Mouse (Mus musculus): ENCODE measurements around the gene Nxt2.
A peak's percentile ranks its signal among the peaks of the same experiment; 100 is the strongest.
"Not testable (repeated sequence)": the region's sequence is repeated elsewhere in the genome, so short reads cannot be mapped to it uniquely, and the experiment has no call there.

Nxt2 gene

DNA sequence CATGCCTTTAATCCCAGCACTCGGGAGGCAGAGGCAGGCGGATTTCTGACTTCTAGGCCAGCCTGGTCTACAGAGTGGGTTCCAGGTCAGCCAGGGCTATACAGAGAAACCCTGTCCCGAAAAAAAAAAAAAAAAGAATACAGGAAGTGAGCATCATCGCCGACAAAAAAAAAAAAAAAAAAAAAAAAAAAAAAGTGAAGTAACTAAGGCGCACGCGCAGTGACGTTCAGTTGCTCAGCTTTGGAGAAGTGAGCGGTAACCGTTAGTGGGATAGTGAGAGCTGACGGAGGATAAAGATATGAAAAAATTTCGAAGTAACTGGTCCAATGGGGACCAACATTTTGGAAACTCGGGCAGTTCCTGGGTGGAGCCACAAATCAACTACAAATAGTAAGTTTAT lies at the start of gene Nxt2:
TSS of gene Nxt2 (plus strand) at position 229 of the 400 bp plus-strand sequence.
- no peak for DNase-seq (ENCODE audit: low spot score)

- DNase-seq (ENCODE audit: low spot score), result no peak
These were observed 49.6 kb upstream of the Nxt2 start for GRCm38 (mm10) chrX:142176981-142177380.

DNA sequence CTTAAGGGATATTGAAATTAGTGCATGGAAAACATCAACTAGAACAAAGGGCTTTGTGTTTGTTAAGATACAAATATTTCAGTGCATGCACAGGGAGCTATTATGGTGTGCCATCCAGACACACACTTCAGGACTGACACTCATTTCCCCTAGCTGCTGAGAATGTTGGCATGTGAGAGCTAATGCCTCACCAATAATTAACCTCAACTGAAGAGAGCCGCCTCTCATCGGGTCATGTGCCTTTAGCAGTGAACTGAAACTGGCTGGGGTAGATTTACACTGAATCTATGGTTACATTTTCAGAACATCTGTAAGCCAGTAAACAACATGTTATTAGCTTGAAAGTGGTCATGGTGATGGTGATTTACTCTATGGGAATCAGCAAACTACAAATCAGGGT lies 44.5 kb upstream of the Nxt2 start:
- DNase-seq (ENCODE audit: low spot score), result no peak

GRCm38 (mm10) chrX:142189023-142189703 lies 37.4 kb upstream of the Nxt2 start:
- peak; percentile 6 for DNase-seq (ENCODE audit: low spot score)

GRCm38 (mm10) chrX:142190355-142190754 lies 36.2 kb upstream of the Nxt2 start:
- no peak for DNase-seq (ENCODE audit: low spot score)

- DNase-seq (ENCODE audit: low spot score), result no peak
These were observed 32.1 kb upstream of the Nxt2 start for GRCm38 (mm10) chrX:142194420-142194819.

GRCm38 (mm10) chrX:142195551-142195950 lies 31.0 kb upstream of the Nxt2 start:
- DNase-seq (ENCODE audit: low spot score), result no peak

DNA sequence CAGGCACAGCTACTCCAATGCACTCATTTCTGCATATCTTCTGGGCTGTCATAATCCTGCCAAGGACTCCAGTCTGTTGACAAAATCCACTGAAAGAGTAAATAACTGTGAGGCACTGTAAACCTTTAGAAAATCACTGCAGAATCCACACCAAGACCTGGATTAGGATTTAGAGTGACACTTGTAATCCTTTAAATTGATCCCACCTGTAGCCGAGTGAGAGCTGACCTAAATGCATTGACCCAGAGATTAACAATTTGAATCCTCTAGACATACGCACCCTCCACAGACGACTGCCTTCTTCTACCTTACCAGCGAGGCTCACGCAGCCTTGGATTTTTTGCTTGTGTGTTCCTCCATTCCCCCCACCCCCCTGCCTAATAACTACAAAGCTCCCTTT lies 29.7 kb upstream of the Nxt2 start, which contains the start of gene Gucy2f:
TSS of gene Gucy2f (minus strand) at position 101 of the 400 bp plus-strand sequence.
- DNase-seq (ENCODE audit: low spot score), result no peak

DNA sequence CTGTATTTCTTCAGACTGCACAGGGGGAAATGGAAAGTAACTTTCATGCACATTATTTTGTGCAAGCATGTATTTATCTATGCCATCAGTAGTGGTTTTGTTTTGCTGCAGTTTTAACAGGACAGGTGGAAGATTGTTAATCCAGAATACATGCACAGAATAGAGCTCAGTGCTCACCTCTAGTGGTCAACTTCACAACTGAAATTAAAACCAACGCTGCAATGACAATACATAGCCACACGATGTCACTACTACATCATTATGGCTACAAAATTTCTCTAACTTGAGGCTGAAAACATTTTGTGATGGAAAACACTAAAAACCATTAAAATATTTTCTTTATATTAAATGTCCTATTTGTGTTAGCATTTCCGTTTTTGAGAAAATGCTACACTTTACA lies 26.3 kb upstream of the Nxt2 start:
- peak; percentile 4 for DNase-seq (ENCODE audit: low spot score)

DNA sequence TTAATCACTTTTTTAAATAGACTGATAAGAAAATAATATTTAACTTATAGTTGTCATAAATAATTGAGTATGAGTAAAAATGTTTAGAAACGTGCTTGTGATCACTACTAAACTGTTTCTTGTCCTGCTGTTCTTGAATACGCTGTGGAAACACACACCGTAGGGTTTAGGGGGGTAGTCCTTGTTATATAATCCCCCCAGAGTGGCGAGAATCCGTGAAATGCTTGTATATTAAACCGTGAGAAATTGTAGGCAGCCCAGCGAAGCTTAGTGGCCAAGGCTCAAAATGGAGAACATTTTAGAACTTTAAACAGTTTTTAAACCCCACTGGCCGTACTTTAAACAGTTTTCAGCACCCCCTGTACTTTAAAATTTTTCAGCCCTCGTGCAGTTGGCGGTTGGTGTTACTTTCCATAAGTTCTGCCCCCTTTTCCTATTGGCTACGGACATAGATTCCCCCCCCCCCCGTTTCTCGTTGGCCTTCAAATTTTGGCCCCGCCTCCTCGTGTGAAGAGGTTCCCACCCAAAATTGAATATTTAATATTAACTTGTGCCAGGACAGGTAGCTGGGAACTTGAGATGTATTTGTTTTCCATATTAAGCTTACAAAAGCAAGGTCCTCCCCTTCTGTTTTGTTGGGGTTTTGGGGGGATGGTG lies 956 bp downstream of the Nxt2 start:
- DNase-seq (ENCODE audit: low spot score), result peak; percentile 36

- DNase-seq (ENCODE audit: low spot score), result peak; percentile 63
These were observed 1.6 kb downstream of the Nxt2 start for GRCm38 (mm10) chrX:142228055-142228768.

GRCm38 (mm10) chrX:142228769-142229158 lies 2.2 kb downstream of the Nxt2 start:
- no peak for DNase-seq (ENCODE audit: low spot score)

DNA sequence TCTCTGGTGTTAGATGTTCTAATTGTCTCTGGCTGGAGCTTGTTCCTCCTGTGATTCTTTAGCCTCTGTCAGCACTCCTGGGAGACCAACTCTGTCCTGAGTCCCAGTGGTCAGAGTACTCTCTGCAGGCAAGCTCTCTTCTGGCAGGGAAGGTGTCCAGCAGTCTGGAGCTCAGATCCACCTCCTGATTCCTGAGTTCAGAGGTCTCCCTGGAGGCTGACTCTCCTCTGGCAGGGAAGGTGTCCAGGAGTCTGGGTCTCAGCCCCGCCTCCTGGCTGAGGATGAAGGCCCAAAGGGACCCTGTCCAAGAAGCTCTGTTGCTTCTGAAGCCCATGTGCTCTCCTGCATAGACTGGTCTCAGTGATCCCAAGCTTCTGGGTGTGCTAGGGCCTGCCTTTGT lies 9.6 kb downstream of the Nxt2 start:
- DNase-seq (ENCODE audit: low spot score), result not testable (repeated sequence)

GRCm38 (mm10) chrX:142237101-142237500 lies 10.5 kb downstream of the Nxt2 start:
- DNase-seq (ENCODE audit: low spot score), result no peak

DNA sequence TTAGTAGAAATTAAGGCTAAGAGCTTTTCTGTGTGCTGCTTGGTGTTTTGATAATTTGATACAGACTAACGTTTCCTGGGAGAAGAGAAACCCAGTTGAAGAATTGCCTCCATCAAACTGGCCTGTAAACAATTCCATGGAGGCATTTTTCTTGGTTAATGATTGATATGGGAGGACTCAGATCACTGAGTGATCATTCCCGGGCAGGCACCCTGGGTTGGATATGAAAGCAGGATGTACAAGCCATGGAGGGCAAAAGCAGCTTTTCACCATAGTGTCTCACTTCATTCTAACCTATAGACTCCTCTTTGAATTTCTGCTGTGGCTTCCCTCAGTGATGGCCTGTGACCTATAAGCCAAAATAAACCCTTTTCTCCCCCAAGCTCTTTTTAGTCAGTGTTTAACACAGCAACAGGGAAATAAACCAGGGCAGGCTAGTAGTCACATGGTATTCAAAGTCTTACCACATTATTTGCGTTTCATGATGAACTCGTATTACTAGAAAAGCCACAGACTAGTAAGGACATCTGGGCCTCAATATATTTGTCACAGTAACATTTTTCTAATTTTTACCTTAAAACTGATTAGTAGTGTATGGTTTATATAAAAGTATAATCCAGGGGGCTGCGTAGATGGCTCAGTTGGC lies 19.2 kb downstream of the Nxt2 start:
- DNase-seq (ENCODE audit: low spot score), result no peak

GRCm38 (mm10) chrX:142250008-142250736 lies 23.6 kb downstream of the Nxt2 start:
- DNase-seq (ENCODE audit: low spot score), result no peak

GRCm38 (mm10) chrX:142276031-142276430 lies 49.5 kb downstream of the Nxt2 start:
- no peak for DNase-seq (ENCODE audit: low spot score)

- no peak for DNase-seq (ENCODE audit: low spot score)
These were observed 50.0 kb downstream of the Nxt2 start for GRCm38 (mm10) chrX:142276573-142276972.

DNA sequence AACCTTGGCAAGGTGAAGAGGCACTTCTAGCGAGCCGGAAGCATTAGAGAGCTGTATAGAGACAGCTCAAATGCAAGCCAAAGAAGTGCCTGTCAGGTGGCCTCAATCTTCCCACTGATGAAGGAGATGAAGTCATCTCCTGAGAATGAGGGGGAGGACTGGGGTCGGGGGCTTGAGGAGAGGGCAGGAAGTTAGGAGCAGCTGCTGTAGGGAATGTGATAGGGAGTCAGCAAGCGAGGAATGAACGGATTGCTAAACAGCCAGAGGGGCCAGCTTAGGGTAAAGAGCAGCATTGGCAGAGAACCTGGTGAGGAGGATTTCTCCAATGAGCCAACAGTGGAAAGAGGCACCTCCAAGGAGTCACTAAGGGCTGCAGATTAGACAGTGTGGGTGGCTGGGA lies 59.3 kb downstream of the Nxt2 start:
- no peak for DNase-seq (ENCODE audit: low spot score)
